Mouse (Mus musculus): Measurements from ENCODE around the gene Wls. TPM values are rescaled to one million over a fixed set of nuclear protein-coding genes. Genes with fewer than 3 reads are reported as not detected.

Wls gene
- polyA plus RNA-seq, 1 experiment from 2014 or later = 150 TPM

DNA sequence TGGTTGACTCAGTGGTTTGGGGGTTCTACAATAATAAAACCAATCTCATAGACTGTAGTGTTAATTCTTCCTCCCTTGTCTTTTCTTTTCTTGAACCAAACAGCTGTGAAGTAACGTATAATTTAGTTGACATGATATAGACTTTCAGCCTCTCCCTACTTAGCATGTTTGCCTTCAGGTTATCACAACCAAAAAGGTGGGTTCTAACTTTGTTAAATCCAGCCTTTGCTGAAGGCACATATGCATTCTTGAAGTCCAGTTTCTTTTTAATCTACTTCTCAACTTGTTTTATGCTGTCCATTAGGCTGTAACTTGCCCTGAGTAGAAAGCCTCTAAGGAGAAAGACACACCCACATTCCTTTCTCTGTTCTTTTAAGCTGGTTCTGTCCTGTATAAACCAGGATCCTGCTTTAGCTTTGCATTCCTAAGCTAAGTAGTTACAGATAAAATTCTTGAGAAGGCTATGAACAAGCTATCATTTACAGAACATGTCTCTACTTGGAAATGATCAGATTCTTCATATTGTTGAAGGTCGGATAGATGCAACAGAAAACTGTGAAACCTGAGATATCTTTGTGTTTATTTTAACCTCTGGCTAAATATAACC lies 8.0 kb downstream of the Wls start:
- no peak overlapping the region for H3K4me3 ChIP-seq (ENCODE audit: control insufficient read depth in 1 of 2, insufficient read depth in 1 of 2, low read depth in 1 of 2, low read length in 2 of 2)
- H3K4me1 ChIP-seq (ENCODE audit: control insufficient read depth in 2 of 2, insufficient read depth in 2 of 2, low read length in 2 of 2) = peaks cover 2 to 3% of the 10 kb centered on the region in 2 experiments
- 0 out of 2 replicates have a peak, but pooled peaks have one; percentile 78 for ATAC-seq (ENCODE audit: insufficient number of reproducible peaks, insufficient read depth, low FRiP score, low read depth)
- H3K27ac ChIP-seq (replicated peaks in 1 of 2; ENCODE audit: control insufficient read depth in 1 of 2, insufficient read depth in 1 of 2, low read depth in 2 of 2, low read length in 2 of 2) = peak overlapping the region; percentile 41 to 71; a peak in 3 of 4 replicates
- no peak overlapping the region for H3K9ac ChIP-seq (ENCODE audit: low read length)
- 25% methylated on average over 2 of the region's 2 CpGs for WGBS
- H3K36me3 ChIP-seq (ENCODE audit: control insufficient read depth, insufficient read depth, low read length) = no peaks in the 10 kb centered on the region
- H3K9me3 ChIP-seq (ENCODE audit: control insufficient read depth, low read length) = no peaks in the 10 kb centered on the region
- H3K4me2 ChIP-seq (ENCODE audit: low read length) = peak overlapping the region; percentile 54
- no peaks in the 10 kb centered on the region for H3K27me3 ChIP-seq (ENCODE audit: control insufficient read depth, insufficient read depth, low read length)

DNA sequence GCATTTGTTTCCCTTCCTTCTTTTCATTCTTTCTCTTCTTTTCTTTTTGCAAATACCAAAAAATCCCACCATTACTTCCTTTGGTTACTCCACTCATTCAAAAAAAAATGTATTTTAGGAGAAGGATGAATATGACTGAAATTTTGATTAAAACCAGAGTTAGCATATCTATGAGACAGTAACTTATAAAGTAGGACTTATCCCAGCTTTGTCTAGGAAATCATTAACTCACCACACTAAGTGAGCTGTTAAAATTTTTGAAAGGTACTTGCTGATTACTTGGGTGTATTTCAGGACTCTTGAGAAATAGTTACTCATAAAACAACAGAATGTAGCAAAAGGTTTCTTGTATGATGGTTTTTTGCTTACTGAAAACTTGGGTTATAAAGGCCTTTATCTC lies 8.7 kb downstream of the Wls start:
- peak overlapping the region in 1 of 2 experiments; percentile 53; a peak in 1 of 4 replicates for H3K27ac ChIP-seq (replicated peaks in 1 of 2; ENCODE audit: control insufficient read depth in 1 of 2, insufficient read depth in 1 of 2, low read depth in 2 of 2, low read length in 2 of 2)
- H3K27me3 ChIP-seq (ENCODE audit: control insufficient read depth, insufficient read depth, low read length) = no peaks in the 10 kb centered on the region
- H3K36me3 ChIP-seq (ENCODE audit: control insufficient read depth, insufficient read depth, low read length) = no peaks in the 10 kb centered on the region
- no peak for ATAC-seq (ENCODE audit: insufficient number of reproducible peaks, insufficient read depth, low FRiP score, low read depth)
- no peaks in the 10 kb centered on the region for H3K9me3 ChIP-seq (ENCODE audit: control insufficient read depth, low read length)
- peak overlapping the region; percentile 54; the same call in 1 of the 2 replicates for H3K4me2 ChIP-seq (ENCODE audit: low read length)
- no peak overlapping the region for H3K9ac ChIP-seq (ENCODE audit: low read length)
- H3K4me1 ChIP-seq (ENCODE audit: control insufficient read depth in 2 of 2, insufficient read depth in 2 of 2, low read length in 2 of 2) = peaks cover 2% of the 10 kb centered on the region in 2 experiments
- no peak overlapping the region for H3K4me3 ChIP-seq (ENCODE audit: control insufficient read depth in 1 of 2, insufficient read depth in 1 of 2, low read depth in 1 of 2, low read length in 2 of 2)

DNA sequence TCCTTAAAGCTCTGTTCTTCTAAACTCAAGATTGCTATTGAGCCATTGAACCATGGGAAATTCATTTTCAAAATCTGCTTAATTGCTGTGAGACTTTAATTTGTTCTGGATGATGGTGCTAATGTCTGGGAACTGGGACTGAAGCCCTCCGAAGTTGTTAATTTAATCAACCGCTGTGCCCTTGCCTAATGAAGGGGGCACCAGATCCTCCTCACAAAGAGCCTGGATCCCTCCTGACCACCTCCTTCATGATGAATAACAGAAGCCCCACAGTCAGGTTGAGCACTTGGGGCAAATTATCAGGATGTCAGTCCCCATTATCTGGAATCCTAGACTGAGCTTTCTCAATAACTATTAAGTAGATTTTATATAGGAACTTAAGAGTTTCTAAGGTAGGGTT lies 12.0 kb downstream of the Wls start:
- H3K9me3 ChIP-seq (ENCODE audit: control insufficient read depth, low read length) = no peaks in the 10 kb centered on the region
- H3K36me3 ChIP-seq (ENCODE audit: control insufficient read depth, insufficient read depth, low read length) = no peaks in the 10 kb centered on the region
- no peak overlapping the region for H3K27ac ChIP-seq (replicated peaks in 1 of 2; ENCODE audit: control insufficient read depth in 1 of 2, insufficient read depth in 1 of 2, low read depth in 2 of 2, low read length in 2 of 2)
- H3K9ac ChIP-seq (ENCODE audit: low read length) = no peak overlapping the region
- no peak overlapping the region for H3K4me2 ChIP-seq (ENCODE audit: low read length)
- no peak overlapping the region for H3K4me3 ChIP-seq (ENCODE audit: control insufficient read depth in 1 of 2, insufficient read depth in 1 of 2, low read depth in 1 of 2, low read length in 2 of 2)
- no peaks in the 10 kb centered on the region for H3K27me3 ChIP-seq (ENCODE audit: control insufficient read depth, insufficient read depth, low read length)
- 80% methylated on average over 2 of the region's 2 CpGs for WGBS
- ATAC-seq (ENCODE audit: insufficient number of reproducible peaks, insufficient read depth, low FRiP score, low read depth) = no peak
- peaks cover 0 to 2% of the 10 kb centered on the region in 2 experiments; a peak in 3 of 4 replicates for H3K4me1 ChIP-seq (ENCODE audit: control insufficient read depth in 2 of 2, insufficient read depth in 2 of 2, low read length in 2 of 2)

DNA sequence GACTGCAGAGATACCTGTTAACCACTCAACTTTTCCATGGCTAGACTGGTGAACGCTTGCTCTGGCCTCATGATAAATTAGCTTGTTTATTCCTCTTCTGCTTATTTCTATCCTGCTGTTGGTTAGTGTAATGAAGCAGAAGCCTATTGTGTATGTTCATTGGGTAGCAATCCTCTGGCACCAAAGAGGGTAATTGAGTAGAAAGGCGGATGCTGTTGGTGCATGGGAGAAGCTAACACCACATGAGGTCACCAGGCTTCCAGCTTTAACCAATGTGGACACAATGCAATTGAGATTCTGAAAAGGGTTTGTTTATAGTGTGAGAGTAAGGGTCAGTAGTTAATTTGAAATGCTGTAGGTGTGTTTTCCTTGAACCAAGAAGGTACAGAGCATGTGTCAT lies 12.5 kb downstream of the Wls start:
- no peak overlapping the region for H3K4me3 ChIP-seq (ENCODE audit: control insufficient read depth in 1 of 2, insufficient read depth in 1 of 2, low read depth in 1 of 2, low read length in 2 of 2)
- WGBS = 85% methylated on average over 2 of the region's 2 CpGs
- no peak overlapping the region for H3K9ac ChIP-seq (ENCODE audit: low read length)
- H3K4me2 ChIP-seq (ENCODE audit: low read length) = no peak overlapping the region
- no peak for ATAC-seq (ENCODE audit: insufficient number of reproducible peaks, insufficient read depth, low FRiP score, low read depth)
- peaks cover 0 to 2% of the 10 kb centered on the region in 2 experiments; a peak in 2 of 4 replicates for H3K4me1 ChIP-seq (ENCODE audit: control insufficient read depth in 2 of 2, insufficient read depth in 2 of 2, low read length in 2 of 2)
- H3K27me3 ChIP-seq (ENCODE audit: control insufficient read depth, insufficient read depth, low read length) = no peaks in the 10 kb centered on the region
- H3K36me3 ChIP-seq (ENCODE audit: control insufficient read depth, insufficient read depth, low read length) = no peaks in the 10 kb centered on the region
- H3K9me3 ChIP-seq (ENCODE audit: control insufficient read depth, low read length) = no peaks in the 10 kb centered on the region
- no peak overlapping the region for H3K27ac ChIP-seq (replicated peaks in 1 of 2; ENCODE audit: control insufficient read depth in 1 of 2, insufficient read depth in 1 of 2, low read depth in 2 of 2, low read length in 2 of 2)

DNA sequence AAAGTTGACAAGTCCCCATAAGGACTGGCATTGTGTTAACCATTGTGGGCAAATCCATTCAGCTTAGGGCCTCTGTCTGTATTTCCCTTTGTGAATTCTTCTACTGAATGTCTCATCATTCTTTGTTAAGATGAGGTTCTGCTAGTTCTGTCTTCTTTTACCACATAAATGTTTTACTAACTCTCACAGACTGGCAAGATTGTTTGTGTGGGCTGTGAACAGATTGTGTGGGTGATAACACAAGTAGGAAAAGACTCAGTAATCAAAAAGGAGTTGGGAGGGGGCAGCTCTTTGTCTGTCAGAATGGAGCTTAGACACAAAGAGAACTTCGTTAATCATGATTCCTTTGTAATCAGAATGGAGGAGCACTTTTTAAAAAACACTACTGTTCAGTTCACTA lies 17.6 kb downstream of the Wls start:
- Histone ChIP-seq H3K9me3 (ENCODE audit: control insufficient read depth, low read length) (no peaks in the 10 kb centered on the region), H3K27ac (replicated peaks in 1 of 2; ENCODE audit: control insufficient read depth in 1 of 2, insufficient read depth in 1 of 2, low read depth in 2 of 2, low read length in 2 of 2) (no peak overlapping the region), H3K4me3 (ENCODE audit: control insufficient read depth in 1 of 2, insufficient read depth in 1 of 2, low read depth in 1 of 2, low read length in 2 of 2) (no peak overlapping the region), H3K4me2 (ENCODE audit: low read length) (no peak overlapping the region), H3K9ac (ENCODE audit: low read length) (no peak overlapping the region), H3K4me1 (ENCODE audit: control insufficient read depth in 2 of 2, insufficient read depth in 2 of 2, low read length in 2 of 2) (no peaks in the 10 kb centered on the region), H3K27me3 (ENCODE audit: control insufficient read depth, insufficient read depth, low read length) (no peaks in the 10 kb centered on the region), H3K36me3 (ENCODE audit: control insufficient read depth, insufficient read depth, low read length) (no peaks in the 10 kb centered on the region)
- ATAC-seq (ENCODE audit: insufficient number of reproducible peaks, insufficient read depth, low FRiP score, low read depth) = no peak
- WGBS = 83% methylated on average over 1 of the region's 1 CpGs

DNA sequence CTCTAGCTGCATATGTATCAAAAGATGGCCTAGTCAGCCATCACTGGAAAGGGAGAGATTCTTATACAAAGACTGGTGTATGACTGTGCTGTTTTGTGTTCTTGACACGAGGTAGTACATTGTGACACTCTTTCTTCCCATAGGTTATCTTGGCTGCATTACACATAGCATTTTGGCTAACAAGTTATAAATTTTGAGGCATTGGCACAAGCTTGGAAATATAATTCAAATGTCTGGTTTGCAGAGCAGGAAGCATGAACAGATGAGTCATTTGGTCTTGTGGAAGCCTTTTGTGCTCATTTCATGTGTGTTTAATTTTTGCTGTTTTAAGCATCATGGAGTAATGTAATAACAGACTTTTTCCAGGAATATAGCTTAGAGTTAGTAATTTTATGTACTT lies 26.2 kb downstream of the Wls start:
- Histone ChIP-seq H3K4me3 (ENCODE audit: control insufficient read depth in 1 of 2, insufficient read depth in 1 of 2, low read depth in 1 of 2, low read length in 2 of 2) (no peak overlapping the region), H3K27ac (replicated peaks in 1 of 2; ENCODE audit: control insufficient read depth in 1 of 2, insufficient read depth in 1 of 2, low read depth in 2 of 2, low read length in 2 of 2) (no peak overlapping the region), H3K9ac (ENCODE audit: low read length) (no peak overlapping the region), H3K36me3 (ENCODE audit: control insufficient read depth, insufficient read depth, low read length) (no peaks in the 10 kb centered on the region), H3K9me3 (ENCODE audit: control insufficient read depth, low read length) (no peaks in the 10 kb centered on the region), H3K4me1 (ENCODE audit: control insufficient read depth in 2 of 2, insufficient read depth in 2 of 2, low read length in 2 of 2) (no peaks in the 10 kb centered on the region), H3K27me3 (ENCODE audit: control insufficient read depth, insufficient read depth, low read length) (no peaks in the 10 kb centered on the region), H3K4me2 (ENCODE audit: low read length) (no peak overlapping the region)
- WGBS = 81% methylated on average over 1 of the region's 1 CpGs
- ATAC-seq (ENCODE audit: insufficient number of reproducible peaks, insufficient read depth, low FRiP score, low read depth) = no peak

DNA sequence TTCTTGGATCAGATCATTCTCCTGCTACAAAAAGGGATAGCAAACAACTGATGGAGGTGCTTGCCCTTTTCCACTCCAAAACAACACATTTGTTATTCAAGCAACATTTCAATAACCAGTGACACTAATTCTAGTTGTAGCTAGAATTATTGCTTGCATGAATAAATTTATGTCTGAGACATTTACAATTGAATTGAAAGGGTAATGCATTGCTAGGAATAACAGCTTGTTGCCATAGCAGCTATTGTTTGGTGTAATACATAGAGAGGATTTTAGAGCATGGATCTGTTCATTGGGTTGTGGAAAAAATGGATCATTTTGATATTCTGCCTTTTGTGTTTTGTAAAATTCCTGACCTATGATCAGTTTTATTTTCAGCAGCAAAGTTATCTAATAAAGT lies 39.5 kb downstream of the Wls start:
- no peak overlapping the region for H3K4me2 ChIP-seq (ENCODE audit: low read length)
- peaks cover 30% of the 10 kb centered on the region for H3K36me3 ChIP-seq (ENCODE audit: control insufficient read depth, insufficient read depth, low read length)
- H3K4me3 ChIP-seq (ENCODE audit: control insufficient read depth in 1 of 2, insufficient read depth in 1 of 2, low read depth in 1 of 2, low read length in 2 of 2) = no peak overlapping the region
- H3K4me1 ChIP-seq (ENCODE audit: control insufficient read depth in 2 of 2, insufficient read depth in 2 of 2, low read length in 2 of 2) = peaks cover 0 to 9% of the 10 kb centered on the region in 2 experiments; a peak in 3 of 4 replicates
- no peaks in the 10 kb centered on the region for H3K27me3 ChIP-seq (ENCODE audit: control insufficient read depth, insufficient read depth, low read length)
- H3K9me3 ChIP-seq (ENCODE audit: control insufficient read depth, low read length) = no peaks in the 10 kb centered on the region
- no peak overlapping the region for H3K9ac ChIP-seq (ENCODE audit: low read length)
- H3K27ac ChIP-seq (replicated peaks in 1 of 2; ENCODE audit: control insufficient read depth in 1 of 2, insufficient read depth in 1 of 2, low read depth in 2 of 2, low read length in 2 of 2) = no peak overlapping the region
- ATAC-seq (ENCODE audit: insufficient number of reproducible peaks, insufficient read depth, low FRiP score, low read depth) = no peak

DNA sequence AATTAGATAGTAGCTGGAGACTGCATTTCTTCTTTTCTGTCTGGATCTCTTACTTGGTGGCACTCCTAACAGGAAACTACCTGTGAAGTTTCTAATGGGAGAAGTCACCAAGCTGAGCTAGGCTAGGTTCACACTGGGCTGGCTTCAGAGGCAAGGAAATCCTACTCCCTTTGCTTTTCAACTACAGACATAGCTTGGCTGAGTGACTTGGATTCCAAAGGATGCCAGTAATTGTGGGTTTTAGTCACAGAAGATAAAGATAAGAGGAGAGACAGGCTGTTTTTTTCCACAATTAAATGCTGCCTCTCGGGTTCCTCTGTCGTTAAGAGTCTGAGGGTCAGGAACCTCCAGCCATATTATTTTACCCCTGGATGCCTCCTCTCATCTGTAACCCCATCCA lies 43.9 kb downstream of the Wls start:
- Histone ChIP-seq H3K27me3 (ENCODE audit: control insufficient read depth, insufficient read depth, low read length) (no peaks in the 10 kb centered on the region), H3K36me3 (ENCODE audit: control insufficient read depth, insufficient read depth, low read length) (0 out of 2 replicates have a peak, but pooled peaks cover 3% of the 10 kb centered on the region), H3K9me3 (ENCODE audit: control insufficient read depth, low read length) (no peaks in the 10 kb centered on the region), H3K9ac (ENCODE audit: low read length) (no peak overlapping the region), H3K4me2 (ENCODE audit: low read length) (no peak overlapping the region), H3K4me1 (ENCODE audit: control insufficient read depth in 2 of 2, insufficient read depth in 2 of 2, low read length in 2 of 2) (peaks cover 6 to 43% of the 10 kb centered on the region in 2 experiments), H3K27ac (replicated peaks in 1 of 2; ENCODE audit: control insufficient read depth in 1 of 2, insufficient read depth in 1 of 2, low read depth in 2 of 2, low read length in 2 of 2) (no peak overlapping the region), H3K4me3 (ENCODE audit: control insufficient read depth in 1 of 2, insufficient read depth in 1 of 2, low read depth in 1 of 2, low read length in 2 of 2) (no peak overlapping the region)
- no peak for ATAC-seq (ENCODE audit: insufficient number of reproducible peaks, insufficient read depth, low FRiP score, low read depth)
- 12% methylated on average over 2 of the region's 2 CpGs for WGBS

All from heart, embryonic 14.5 days (tissue).